Mouse (Mus musculus): ENCODE measurements around the gene Vmn1r85.

- TF ChIP-seq POLR2A (IDR thresholded peaks at IDR 0.05; ENCODE audit: low read depth, low read length) (no peak), CTCF (conservative IDR thresholded peaks at IDR 0.05; ENCODE audit: insufficient read depth, insufficient read length, low read depth, low read length) (no peak)
Observed at GRCm38 (mm10) chr7:13140057-13140456, 45.1 kb upstream of the Vmn1r85 start, which contains the start of gene Vmn1r87.

Data from kidney, adult 2 months (tissue).